Mouse (Mus musculus) hindbrain, embryonic 14.5 days (tissue): ENCODE results near the gene Slc16a4. TPM values are rescaled to one million over a fixed set of nuclear protein-coding genes. Genes with fewer than 3 reads are reported as not detected.

Source experiments
- ATAC-seq: fragments of 200-750 bp; cut with Nextera tagmentation; 2 replicates; pipeline ENCODE4 v1.8.0; 2017; ENCODE audit warnings: moderate number of reproducible peaks, mild to moderate bottlenecking, moderate TSS enrichment, moderate library complexity; ENCODE audit not compliant: low FRiP score
- DNase-seq: peaks from one replicate; pipeline ENCODE4 v3.0.0-alpha.2; 2015; ENCODE audit warnings: low spot score
- H3K27ac ChIP-seq: fragments of 300-500 bp; sonication (generic); 2 replicates; pipeline ENCODE4 v1.5.1; 2014; ENCODE audit warnings: mild to moderate bottlenecking, moderate library complexity
- H3K27me3 ChIP-seq: fragments of 300-500 bp; sonication (generic); 2 replicates; pipeline ENCODE4 v1.6.1; 2014; ENCODE audit warnings: mild to moderate bottlenecking, low read length, mixed read lengths; ENCODE audit not compliant: control insufficient read depth, insufficient read depth
- H3K36me3 ChIP-seq: fragments of 300-500 bp; sonication (generic); replicated peaks from 2 replicates; pipeline ENCODE4 v1.6.1; 2014; ENCODE audit not compliant: control insufficient read depth, insufficient read depth
- H3K4me1 ChIP-seq: fragments of 300-500 bp; sonication (generic); replicated peaks from 2 replicates; pipeline ENCODE4 v1.6.1; 2014; ENCODE audit warnings: antibody characterized with exemption, low read length, mixed read lengths; ENCODE audit not compliant: control insufficient read depth, insufficient read depth
- H3K4me2 ChIP-seq: fragments of 300-500 bp; sonication (generic); replicated peaks from 2 replicates; pipeline ENCODE4 v1.6.1; 2014; ENCODE audit warnings: mild to moderate bottlenecking, moderate library complexity
- H3K4me3 ChIP-seq: fragments of 300-500 bp; sonication (generic); replicated peaks from 2 replicates; pipeline ENCODE4 v1.5.1; 2014; ENCODE audit warnings: mild to moderate bottlenecking, low read length
- H3K9ac ChIP-seq: fragments of 300-500 bp; sonication (generic); 2 replicates; pipeline ENCODE4 v1.6.1; 2014
- H3K9me3 ChIP-seq: fragments of 300-500 bp; sonication (generic); 2 replicates; pipeline ENCODE4 v1.6.1; 2016; ENCODE audit warnings: low read length; ENCODE audit not compliant: control insufficient read depth
- WGBS: fragments of 180-500 bp; shearing (Covaris S2); extraction: QIAGEN DNeasy Blood & Tissue Kit; methylation state at CpG from one replicate; pipeline ENCODE4 v1.1.7; 2014; 5-methylcytosine and 5-hydroxymethylcytosine counted together
- polyA plus RNA-seq: library from polyadenylated mRNA; unstranded; fragments of >200 nt; fragmentation: Nextera tagmentation; extraction: Ambion mirVana; gene quantifications from 2 replicates; pipeline ENCODE4 v1.2.1, GENCODE M21; 2014

The Slc16a4 gene
- polyA plus RNA-seq, 1 experiment from 2014 or later = 2.5 TPM

DNA sequence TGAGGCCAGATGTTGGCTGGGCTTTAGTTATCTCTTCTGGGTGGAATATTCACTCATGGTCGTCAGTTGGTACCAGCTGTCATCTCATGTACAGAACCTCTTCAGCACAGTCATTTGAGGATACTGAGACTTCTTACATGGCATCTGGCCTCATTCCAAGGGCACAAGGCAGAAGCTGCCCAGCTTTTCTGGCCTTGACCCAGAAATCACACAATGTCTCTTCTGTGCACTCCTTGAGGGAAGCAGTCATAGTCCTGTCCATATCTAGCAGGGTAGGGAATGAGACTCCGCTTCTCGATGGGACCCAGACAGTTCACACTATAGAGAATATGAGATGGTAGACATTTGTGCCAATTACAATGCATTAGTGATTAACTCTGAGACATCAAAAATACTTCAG lies 58.0 kb downstream of the Slc16a4 start:
- ATAC-seq (no peak; the same call in 1 of the 2 replicates), DNase-seq (peak; percentile 32)
- H3K36me3 ChIP-seq = no peaks in the 10 kb centered on the region
- no peak overlapping the region for H3K4me2 ChIP-seq
- no peak overlapping the region for H3K9ac ChIP-seq
- H3K27me3 ChIP-seq = no peaks in the 10 kb centered on the region
- no peaks in the 10 kb centered on the region for H3K4me1 ChIP-seq
- no peak overlapping the region for H3K27ac ChIP-seq
- 71% methylated on average over 3 of the region's 3 CpGs for WGBS
- H3K9me3 ChIP-seq = no peaks in the 10 kb centered on the region
- H3K4me3 ChIP-seq = no peak overlapping the region

DNA sequence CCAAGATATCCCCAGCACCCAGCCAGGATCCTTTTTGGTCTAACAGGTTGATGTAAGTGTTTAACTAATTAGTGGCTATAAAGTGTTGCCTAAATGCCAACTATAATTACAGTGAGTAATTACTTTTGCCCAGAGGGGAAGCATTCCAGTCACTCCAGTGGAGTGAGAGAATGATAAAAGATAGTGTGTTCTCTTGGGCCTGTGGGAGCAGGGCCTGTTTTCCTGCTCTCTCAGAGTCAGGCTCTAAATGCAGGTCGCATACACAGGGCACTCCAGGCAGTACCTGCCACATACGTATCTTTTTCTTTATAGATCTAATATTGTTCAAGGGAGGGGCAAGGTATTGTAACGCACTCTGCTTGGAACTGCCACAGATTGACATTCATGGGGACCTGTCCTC lies 60.7 kb downstream of the Slc16a4 start:
- WGBS = 67% methylated on average over 3 of the region's 3 CpGs
- H3K4me3 ChIP-seq = no peak overlapping the region
- ATAC-seq = no peak
- no peaks in the 10 kb centered on the region for H3K36me3 ChIP-seq
- H3K9ac ChIP-seq = no peak overlapping the region
- no peak overlapping the region for H3K4me2 ChIP-seq
- no peaks in the 10 kb centered on the region for H3K9me3 ChIP-seq
- no peaks in the 10 kb centered on the region for H3K27me3 ChIP-seq
- H3K4me1 ChIP-seq = no peaks in the 10 kb centered on the region
- H3K27ac ChIP-seq = no peak overlapping the region
- no peak for DNase-seq

DNA sequence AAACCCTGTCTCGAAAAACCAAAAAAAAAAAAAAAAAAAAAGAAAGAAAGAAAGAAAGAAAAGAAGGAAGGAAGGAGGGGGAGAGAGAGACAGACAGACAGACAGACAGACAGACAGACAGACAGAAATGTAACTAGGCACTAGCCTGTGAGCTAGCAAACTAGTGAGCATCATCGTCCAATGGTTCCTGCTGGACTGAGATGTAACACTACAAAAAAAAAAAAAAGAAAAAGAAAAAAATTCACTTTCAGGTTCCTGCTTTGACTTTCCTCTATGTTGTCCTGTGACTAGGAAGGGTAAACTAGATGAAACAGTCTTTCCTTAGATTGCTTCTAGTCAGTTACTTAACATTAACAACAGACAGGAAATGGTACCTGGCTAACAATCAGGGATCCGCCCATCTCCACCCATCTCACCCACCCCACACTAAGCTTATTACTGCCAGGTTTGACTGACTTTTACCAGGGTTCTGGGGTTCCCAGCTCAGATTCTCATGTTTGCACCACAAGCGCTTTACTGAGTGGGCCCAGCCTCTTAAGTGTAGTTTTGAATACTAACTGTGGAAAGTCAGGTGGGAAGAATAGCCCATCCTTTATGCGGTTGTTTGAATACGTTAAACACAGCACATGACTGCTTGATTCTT lies 64.7 kb downstream of the Slc16a4 start:
- no peaks in the 10 kb centered on the region for H3K27me3 ChIP-seq
- no peak overlapping the region for H3K4me3 ChIP-seq
- DNase-seq = no peak
- 89% methylated on average over 6 of the region's 6 CpGs for WGBS
- no peak for ATAC-seq
- H3K36me3 ChIP-seq = no peaks in the 10 kb centered on the region
- no peak overlapping the region for H3K4me2 ChIP-seq
- H3K9me3 ChIP-seq = no peaks in the 10 kb centered on the region
- H3K9ac ChIP-seq = no peak overlapping the region
- H3K4me1 ChIP-seq = no peaks in the 10 kb centered on the region
- H3K27ac ChIP-seq = no peak overlapping the region

DNA sequence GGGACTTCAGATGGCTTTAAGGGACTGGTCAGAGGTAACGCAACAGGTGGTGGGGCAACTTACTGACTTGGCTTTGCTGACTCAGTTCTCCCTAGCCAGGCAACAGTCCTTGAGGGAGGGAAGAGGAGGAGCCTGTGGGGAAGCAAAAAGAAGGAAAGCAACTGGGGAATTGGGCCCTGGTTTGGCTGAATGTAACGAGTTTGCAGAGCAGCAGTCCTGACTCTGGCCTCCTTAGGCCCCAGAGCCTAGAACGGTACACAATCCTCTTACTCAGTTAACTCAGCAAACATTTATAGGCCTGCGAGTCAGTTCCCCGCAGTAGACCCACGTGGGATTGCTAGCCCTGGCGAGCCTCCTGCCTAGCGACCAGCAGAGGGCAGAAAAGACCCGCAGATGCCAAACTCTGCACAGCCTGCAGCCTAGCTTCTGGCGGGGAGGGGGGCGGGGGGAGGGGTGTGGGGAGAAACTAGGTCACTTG lies 66.0 kb downstream of the Slc16a4 start:
- DNase-seq (peak; percentile 79), ATAC-seq (peak; percentile 94)
- Histone ChIP-seq H3K9ac (no peak overlapping the region), H3K36me3 (no peaks in the 10 kb centered on the region), H3K4me1 (no peaks in the 10 kb centered on the region), H3K27me3 (no peaks in the 10 kb centered on the region), H3K4me3 (no peak overlapping the region), H3K27ac (no peak overlapping the region), H3K9me3 (no peaks in the 10 kb centered on the region), H3K4me2 (no peak overlapping the region)
- WGBS = 3% methylated on average over 11 of the region's 11 CpGs

DNA sequence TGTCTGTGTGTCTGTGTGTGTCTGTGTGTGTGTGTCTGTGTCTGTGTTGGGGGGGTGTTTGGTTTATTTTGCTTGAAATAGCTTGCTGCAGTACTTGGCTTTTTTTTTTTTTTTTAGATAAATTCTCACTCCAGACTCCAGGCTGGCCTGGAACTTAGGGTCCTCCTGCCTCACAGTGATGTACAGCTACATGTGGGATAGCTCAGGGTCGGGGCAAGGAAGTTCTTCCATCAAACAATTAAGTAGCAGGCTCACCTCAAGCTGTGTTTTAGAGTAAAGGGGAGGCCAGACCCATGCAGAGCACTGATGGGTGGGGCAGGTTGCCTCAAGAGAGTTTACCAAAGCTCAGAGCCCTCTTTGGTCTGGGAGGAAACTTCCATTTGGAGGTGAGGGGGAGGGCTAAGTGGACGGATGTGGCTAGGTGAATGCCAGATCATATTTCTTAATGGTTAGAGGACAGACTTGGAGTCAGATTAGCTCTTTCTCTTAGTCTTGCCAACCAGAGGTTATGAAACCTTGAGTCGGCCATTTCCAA lies 66.7 kb downstream of the Slc16a4 start:
- Histone ChIP-seq H3K9me3 (no peaks in the 10 kb centered on the region), H3K36me3 (no peaks in the 10 kb centered on the region), H3K27me3 (no peaks in the 10 kb centered on the region), H3K9ac (no peak overlapping the region), H3K4me2 (no peak overlapping the region), H3K4me1 (no peaks in the 10 kb centered on the region), H3K4me3 (no peak overlapping the region), H3K27ac (no peak overlapping the region)
- WGBS = 77% methylated on average over 3 of the region's 3 CpGs
- ATAC-seq (0 out of 2 replicates have a peak, but pooled peaks have one; percentile 16), DNase-seq (no peak)

DNA sequence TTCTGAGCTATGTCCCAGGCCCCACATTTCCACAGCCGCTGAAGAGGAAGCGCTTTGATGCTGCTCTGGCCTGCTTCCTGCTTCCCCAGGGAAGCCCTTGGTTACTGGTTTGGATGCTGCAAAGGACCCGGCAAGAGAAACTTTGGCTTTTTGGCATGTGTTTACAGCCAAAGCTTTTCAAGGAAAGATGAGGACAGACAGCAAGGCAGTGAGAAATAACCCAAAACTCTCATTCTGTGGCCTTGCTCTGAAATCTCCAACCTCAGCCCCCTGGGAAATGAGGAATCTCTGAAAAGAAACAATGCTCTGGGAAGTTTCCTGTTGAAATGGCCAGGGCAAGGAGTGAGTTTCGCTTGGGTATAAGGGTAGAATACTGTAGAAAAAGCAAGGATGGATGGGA lies 69.3 kb downstream of the Slc16a4 start:
- H3K27ac ChIP-seq = no peak overlapping the region
- no peaks in the 10 kb centered on the region for H3K36me3 ChIP-seq
- no peaks in the 10 kb centered on the region for H3K27me3 ChIP-seq
- H3K4me3 ChIP-seq = no peak overlapping the region
- 74% methylated on average over 4 of the region's 4 CpGs for WGBS
- ATAC-seq (no peak), DNase-seq (no peak)
- H3K9ac ChIP-seq = no peak overlapping the region
- H3K4me1 ChIP-seq = no peaks in the 10 kb centered on the region
- H3K9me3 ChIP-seq = no peaks in the 10 kb centered on the region
- H3K4me2 ChIP-seq = no peak overlapping the region

Other genes starting within 250 kb of the Slc16a4 start
- 1.9 and 2.0 TPM in 2 replicates for gene Kcna2, start 190.1 kb upstream of the Slc16a4 start, polyA plus RNA-seq
- not detected in 2 replicates for gene Kcna10, start 108.2 kb upstream of the Slc16a4 start, polyA plus RNA-seq
- gene Cym, start 69.5 kb upstream of the Slc16a4 start, polyA plus RNA-seq = not detected in 2 replicates
- not detected in 2 replicates for gene A630076J17Rik, start 60.6 kb upstream of the Slc16a4 start, polyA plus RNA-seq
- 0.23 TPM in 1 of 2 replicates, not detected in the other for gene Prok1, start 51.5 kb upstream of the Slc16a4 start, polyA plus RNA-seq
- gene Lamtor5, start 12.4 kb upstream of the Slc16a4 start, polyA plus RNA-seq = 184 and 218 TPM in 2 replicates
- gene Rbm15, start 42.4 kb downstream of the Slc16a4 start, polyA plus RNA-seq = 7.7 and 8.2 TPM in 2 replicates
- gene Kcnc4, start 168.3 kb downstream of the Slc16a4 start, polyA plus RNA-seq = 7.9 and 11.8 TPM in 2 replicates
- 15.5 and 18.8 TPM in 2 replicates for gene Slc6a17, start 226.8 kb downstream of the Slc16a4 start, polyA plus RNA-seq